Mouse (Mus musculus): ENCODE data around the gene Fastkd5.

GRCm38 (mm10) chr2:130628424-130628823, 1.4 kb downstream of the Fastkd5 start:
- TF ChIP-seq POLR2A (IDR thresholded peaks at IDR 0.05; ENCODE audit: extremely low read depth, insufficient read depth, low read length): no peak
- TF ChIP-seq CTCF (IDR thresholded peaks at IDR 0.05; ENCODE audit: extremely low read depth, insufficient read depth, low read length): no peak
